Mouse (Mus musculus) cortical plate, adult 2 months (tissue): Measurements from ENCODE around the gene Arl15.

Source experiments
- CTCF ChIP-seq: fragments of 200-500 bp; IDR thresholded peaks from 2 replicates; pipeline ENCODE4 v1.5.1; 2011; ENCODE audit warnings: mild to moderate bottlenecking, control low read depth, low read length; ENCODE audit not compliant: insufficient read depth; ENCODE audit errors: extremely low read depth
- POLR2A ChIP-seq: fragments of 200-500 bp; IDR thresholded peaks from 2 replicates; pipeline ENCODE4 v1.6.1; 2011; ENCODE audit warnings: mild to moderate bottlenecking, low read length, control low read depth; ENCODE audit not compliant: insufficient read depth; ENCODE audit errors: extremely low read depth

DNA sequence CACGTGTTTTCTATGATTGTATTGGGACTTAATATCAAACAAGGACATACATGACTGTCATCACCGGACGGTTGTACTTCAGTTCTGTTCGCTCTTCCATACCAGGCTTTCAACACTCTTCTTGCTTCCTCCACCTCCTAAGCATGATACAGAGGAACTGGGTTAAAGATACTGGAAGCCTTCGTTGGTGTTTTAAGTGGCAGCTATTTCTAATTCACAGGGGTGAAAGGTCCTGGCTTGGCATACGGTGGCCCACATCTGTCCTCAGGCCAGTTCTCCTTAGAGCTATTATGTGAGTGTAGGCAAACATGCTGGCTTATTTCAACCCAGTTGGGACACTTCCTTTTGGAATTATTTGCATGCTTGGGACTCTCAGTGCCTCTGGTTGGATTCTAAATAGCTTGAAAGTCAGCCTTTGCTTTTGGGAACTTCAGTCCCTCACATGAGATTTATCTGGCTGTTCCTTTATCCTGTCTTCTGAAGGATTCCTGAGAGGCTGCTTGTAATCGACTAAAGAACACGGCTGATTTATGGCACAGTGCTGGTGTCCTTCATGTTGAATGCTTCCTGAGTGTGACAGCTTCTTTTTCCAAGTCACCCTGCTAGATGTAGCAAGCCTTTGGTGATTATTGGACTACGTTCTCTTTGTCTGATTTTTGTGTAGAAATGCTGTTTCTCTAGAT lies 17.7 kb downstream of the Arl15 start:
- TF ChIP-seq CTCF (no peak), POLR2A (no peak)
